Mouse (Mus musculus): ENCODE data around the gene Kmt2e.

GRCm38 (mm10) chr5:23418147-23418781 lies 16.0 kb upstream of the Kmt2e start:
- TF ChIP-seq CTCF (conservative IDR thresholded peaks at IDR 0.05; ENCODE audit: low read length) (no peak), POU5F1 (IDR thresholded peaks at IDR 0.05; ENCODE audit: borderline replicate concordance, low read length) (no peak)
